Mouse (Mus musculus) liver, embryonic 13.5 days (tissue): ENCODE results near the gene Nos1ap. TPM values are rescaled to one million over a fixed set of nuclear protein-coding genes. Genes with fewer than 3 reads are reported as not detected.

Source experiments
- ATAC-seq: fragments of 200-750 bp; cut with Nextera tagmentation; 2 replicates; pipeline ENCODE4 v1.8.0; 2017; ENCODE audit warnings: low read depth, mild to moderate bottlenecking, moderate number of reproducible peaks, moderate library complexity
- DNase-seq: peaks from one replicate; pipeline ENCODE4 v3.0.0; 2022
- H3K27ac ChIP-seq: fragments of 300-500 bp; sonication (generic); 2 replicates; pipeline ENCODE4 v1.5.1; 2015; ENCODE audit warnings: moderate library complexity, mild to moderate bottlenecking, inconsistent platforms
- H3K27me3 ChIP-seq: fragments of 300-500 bp; sonication (generic); 2 replicates; pipeline ENCODE4 v1.6.1; 2015; ENCODE audit warnings: mild to moderate bottlenecking, inconsistent platforms
- H3K36me3 ChIP-seq: fragments of 300-500 bp; sonication (generic); 2 replicates; pipeline ENCODE4 v1.6.1; 2015; ENCODE audit warnings: mild to moderate bottlenecking, inconsistent platforms
- H3K4me1 ChIP-seq: fragments of 300-500 bp; sonication (generic); replicated peaks from 2 replicates; pipeline ENCODE4 v1.6.1; 2015; ENCODE audit warnings: inconsistent platforms
- H3K4me2 ChIP-seq: fragments of 300-500 bp; sonication (generic); 2 replicates; pipeline ENCODE4 v1.6.1; 2015; ENCODE audit warnings: inconsistent platforms, mild to moderate bottlenecking, moderate library complexity
- H3K4me3 ChIP-seq: fragments of 300-500 bp; sonication (generic); replicated peaks from 2 replicates; pipeline ENCODE4 v1.5.1; 2015; ENCODE audit warnings: mild to moderate bottlenecking, inconsistent platforms
- H3K9ac ChIP-seq: fragments of 300-500 bp; sonication (generic); 2 replicates; pipeline ENCODE4 v1.6.1; 2015; ENCODE audit warnings: mild to moderate bottlenecking, inconsistent platforms
- H3K9me3 ChIP-seq: fragments of 300-500 bp; sonication (generic); replicated peaks from 2 replicates; pipeline ENCODE4 v1.6.1; 2016; ENCODE audit warnings: inconsistent platforms
- WGBS: fragments of 180-500 bp; shearing (Covaris S2); methylation state at CpG from one replicate; pipeline ENCODE4 v1.1.7; 2015; ENCODE audit not compliant: insufficient replicate concordance; 5-methylcytosine and 5-hydroxymethylcytosine counted together
- polyA plus RNA-seq: library from polyadenylated mRNA; unstranded; fragments of >200 nt; fragmentation: Nextera tagmentation; extraction: Ambion mirVana; gene quantifications from 2 replicates; pipeline ENCODE4 v1.2.1, GENCODE M21; 2015

Gene Nos1ap
- polyA plus RNA-seq, 1 experiment from 2014 or later, result 3.7 TPM

- H3K4me1 ChIP-seq, result no peaks in the 10 kb centered on the region
- no peaks in the 10 kb centered on the region for H3K36me3 ChIP-seq
- ATAC-seq, result no peak
- no peak overlapping the region for H3K4me2 ChIP-seq
- no peak overlapping the region for H3K27ac ChIP-seq
- DNase-seq, result no peak
- no peaks in the 10 kb centered on the region for H3K9me3 ChIP-seq
- WGBS, result 27% methylated on average over 2 of the region's 2 CpGs
- H3K4me3 ChIP-seq, result no peak overlapping the region
- H3K27me3 ChIP-seq, result no peaks in the 10 kb centered on the region
- no peak overlapping the region for H3K9ac ChIP-seq
Measured at GRCm38 (mm10) chr1:170380505-170380904, 209.2 kb downstream of the Nos1ap start.

GRCm38 (mm10) chr1:170375721-170376120 is 213.9 kb downstream of the Nos1ap start:
- DNase-seq (no peak), ATAC-seq (no peak)
- WGBS, result 73% methylated on average over 5 of the region's 5 CpGs
- H3K36me3 ChIP-seq, result no peaks in the 10 kb centered on the region
- H3K4me1 ChIP-seq, result no peaks in the 10 kb centered on the region
- no peak overlapping the region for H3K4me2 ChIP-seq
- no peaks in the 10 kb centered on the region for H3K27me3 ChIP-seq
- no peak overlapping the region for H3K27ac ChIP-seq
- H3K4me3 ChIP-seq, result no peak overlapping the region
- no peaks in the 10 kb centered on the region for H3K9me3 ChIP-seq
- no peak overlapping the region for H3K9ac ChIP-seq

GRCm38 (mm10) chr1:170373750-170374149 is 215.9 kb downstream of the Nos1ap start:
- Histone ChIP-seq H3K4me3 (no peak overlapping the region), H3K4me2 (no peak overlapping the region), H3K4me1 (no peaks in the 10 kb centered on the region), H3K36me3 (no peaks in the 10 kb centered on the region), H3K9me3 (no peaks in the 10 kb centered on the region), H3K27ac (no peak overlapping the region), H3K27me3 (no peaks in the 10 kb centered on the region), H3K9ac (no peak overlapping the region)
- 78% methylated on average over 2 of the region's 2 CpGs for WGBS
- ATAC-seq (no peak), DNase-seq (no peak)

GRCm38 (mm10) chr1:170371191-170371792 is 218.4 kb downstream of the Nos1ap start:
- no peak overlapping the region for H3K4me2 ChIP-seq
- H3K4me3 ChIP-seq, result no peak overlapping the region
- H3K27me3 ChIP-seq, result no peaks in the 10 kb centered on the region
- no peak for ATAC-seq
- no peak overlapping the region for H3K27ac ChIP-seq
- H3K9ac ChIP-seq, result no peak overlapping the region
- H3K36me3 ChIP-seq, result no peaks in the 10 kb centered on the region
- DNase-seq, result no peak
- no peaks in the 10 kb centered on the region for H3K9me3 ChIP-seq
- WGBS, result 31% methylated on average over 4 of the region's 4 CpGs
- H3K4me1 ChIP-seq, result no peaks in the 10 kb centered on the region

- 62% methylated on average over 7 of the region's 7 CpGs for WGBS
- H3K4me3 ChIP-seq, result no peak overlapping the region
- no peak overlapping the region for H3K27ac ChIP-seq
- H3K9ac ChIP-seq, result no peak overlapping the region
- no peaks in the 10 kb centered on the region for H3K36me3 ChIP-seq
- H3K4me1 ChIP-seq, result no peaks in the 10 kb centered on the region
- H3K9me3 ChIP-seq, result no peaks in the 10 kb centered on the region
- no peak for DNase-seq
- ATAC-seq, result no peak
- H3K27me3 ChIP-seq, result no peaks in the 10 kb centered on the region
- no peak overlapping the region for H3K4me2 ChIP-seq
Measured at GRCm38 (mm10) chr1:170368864-170369263, 220.8 kb downstream of the Nos1ap start.

- no peaks in the 10 kb centered on the region for H3K36me3 ChIP-seq
- ATAC-seq (no peak), DNase-seq (no peak)
- H3K27ac ChIP-seq, result no peak overlapping the region
- H3K9ac ChIP-seq, result no peak overlapping the region
- H3K27me3 ChIP-seq, result no peaks in the 10 kb centered on the region
- WGBS, result 62% methylated on average over 7 of the region's 7 CpGs
- no peaks in the 10 kb centered on the region for H3K9me3 ChIP-seq
- H3K4me1 ChIP-seq, result no peaks in the 10 kb centered on the region
- H3K4me3 ChIP-seq, result no peak overlapping the region
- H3K4me2 ChIP-seq, result no peak overlapping the region
Measured at GRCm38 (mm10) chr1:170366981-170367700, 222.5 kb downstream of the Nos1ap start.

GRCm38 (mm10) chr1:170363746-170364145 is 225.9 kb downstream of the Nos1ap start:
- H3K27me3 ChIP-seq, result no peaks in the 10 kb centered on the region
- H3K4me2 ChIP-seq, result no peak overlapping the region
- no peak for DNase-seq
- H3K36me3 ChIP-seq, result no peaks in the 10 kb centered on the region
- peaks cover 14% of the 10 kb centered on the region; the same call in 1 of the 2 replicates for H3K4me1 ChIP-seq
- no peak overlapping the region for H3K9ac ChIP-seq
- H3K9me3 ChIP-seq, result no peaks in the 10 kb centered on the region
- WGBS, result 55% methylated on average over 3 of the region's 3 CpGs
- H3K27ac ChIP-seq, result no peak overlapping the region
- no peak overlapping the region for H3K4me3 ChIP-seq
- no peak for ATAC-seq

- Histone ChIP-seq H3K4me1 (peaks cover 14% of the 10 kb centered on the region; the same call in 1 of the 2 replicates), H3K27me3 (no peaks in the 10 kb centered on the region), H3K36me3 (no peaks in the 10 kb centered on the region), H3K4me3 (no peak overlapping the region), H3K27ac (no peak overlapping the region), H3K4me2 (no peak overlapping the region), H3K9me3 (no peaks in the 10 kb centered on the region), H3K9ac (no peak overlapping the region)
- 66% methylated on average over 10 of the region's 10 CpGs for WGBS
- DNase-seq (no peak), ATAC-seq (no peak)
Measured at GRCm38 (mm10) chr1:170360183-170360915, 229.3 kb downstream of the Nos1ap start.

GRCm38 (mm10) chr1:170353335-170353734 is 236.3 kb downstream of the Nos1ap start:
- Histone ChIP-seq H3K9ac (no peak overlapping the region), H3K4me1 (0 out of 2 replicates have a peak, but pooled peaks cover 3% of the 10 kb centered on the region), H3K27ac (no peak overlapping the region), H3K9me3 (no peaks in the 10 kb centered on the region), H3K4me2 (no peak overlapping the region), H3K27me3 (no peaks in the 10 kb centered on the region), H3K4me3 (no peak overlapping the region), H3K36me3 (no peaks in the 10 kb centered on the region)
- ATAC-seq (no peak), DNase-seq (no peak)
- WGBS, result 48% methylated on average over 3 of the region's 3 CpGs

- Histone ChIP-seq H3K4me3 (no peak overlapping the region), H3K36me3 (no peaks in the 10 kb centered on the region), H3K4me2 (no peak overlapping the region), H3K9ac (no peak overlapping the region), H3K27me3 (no peaks in the 10 kb centered on the region), H3K27ac (no peak overlapping the region), H3K9me3 (no peaks in the 10 kb centered on the region), H3K4me1 (0 out of 2 replicates have a peak, but pooled peaks cover 3% of the 10 kb centered on the region)
- DNase-seq (no peak), ATAC-seq (no peak)
Measured at GRCm38 (mm10) chr1:170351080-170351479, 238.6 kb downstream of the Nos1ap start.

- Histone ChIP-seq H3K9ac (no peak overlapping the region), H3K27me3 (no peaks in the 10 kb centered on the region), H3K9me3 (no peaks in the 10 kb centered on the region), H3K4me1 (0 out of 2 replicates have a peak, but pooled peaks cover 3% of the 10 kb centered on the region), H3K36me3 (no peaks in the 10 kb centered on the region), H3K4me3 (no peak overlapping the region), H3K4me2 (no peak overlapping the region), H3K27ac (no peak overlapping the region)
- WGBS, result 54% methylated on average over 3 of the region's 3 CpGs
- no peak for DNase-seq
- ATAC-seq, result no peak
Measured at GRCm38 (mm10) chr1:170346266-170346665, 243.4 kb downstream of the Nos1ap start.
